Mouse (Mus musculus) stomach, embryonic 16.5 days (tissue): ENCODE results near the gene Asb13. TPM values are rescaled to one million over a fixed set of nuclear protein-coding genes. Genes with fewer than 3 reads are reported as not detected.

Experiments
- ATAC-seq: fragments of 200-750 bp; cut with Nextera tagmentation; 2 replicates; pipeline ENCODE4 v1.8.0; 2017; ENCODE audit warnings: moderate number of reproducible peaks, moderate TSS enrichment; ENCODE audit not compliant: insufficient read depth, low FRiP score
- H3K27ac ChIP-seq: fragments of 300-500 bp; sonication (generic); 2 replicates; pipeline ENCODE4 v1.5.1; 2014; ENCODE audit warnings: low read length
- H3K27me3 ChIP-seq: fragments of 300-500 bp; sonication (generic); 2 replicates; pipeline ENCODE4 v1.6.1; 2014; ENCODE audit warnings: low read length, control low read depth, mixed read lengths; ENCODE audit not compliant: control insufficient read depth, insufficient read depth
- H3K36me3 ChIP-seq: fragments of 300-500 bp; sonication (generic); 2 replicates; pipeline ENCODE4 v1.6.1; 2014; ENCODE audit warnings: low read length; ENCODE audit not compliant: control insufficient read depth, insufficient read depth
- H3K4me1 ChIP-seq: fragments of 300-500 bp; sonication (generic); 2 replicates; pipeline ENCODE4 v1.6.1; 2014; ENCODE audit warnings: low read length, control low read depth, mixed read lengths; ENCODE audit not compliant: control insufficient read depth, insufficient read depth
- H3K4me2 ChIP-seq: fragments of 300-500 bp; sonication (generic); 2 replicates; pipeline ENCODE4 v1.6.1; 2014; ENCODE audit warnings: low read depth, low read length, mixed read lengths
- H3K4me3 ChIP-seq: fragments of 300-500 bp; sonication (generic); replicated peaks from 2 replicates; pipeline ENCODE4 v1.5.1; 2014; ENCODE audit warnings: mild to moderate bottlenecking, low read length
- H3K9ac ChIP-seq: fragments of 300-500 bp; sonication (generic); 2 replicates; pipeline ENCODE4 v1.6.1; 2014; ENCODE audit warnings: low read length
- H3K9me3 ChIP-seq: fragments of 300-500 bp; sonication (generic); replicated peaks from 2 replicates; pipeline ENCODE4 v1.6.1; 2016; ENCODE audit warnings: low read length, control low read depth; ENCODE audit not compliant: control insufficient read depth
- WGBS: fragments of 180-500 bp; shearing (Covaris S2); extraction: QIAGEN DNeasy Blood & Tissue Kit; methylation state at CpG from one replicate; pipeline ENCODE4 v1.1.7; 2014; 5-methylcytosine and 5-hydroxymethylcytosine counted together
- polyA plus RNA-seq: library from polyadenylated mRNA; unstranded; fragments of >200 nt; fragmentation: Nextera tagmentation; extraction: Ambion mirVana; gene quantifications from 2 replicates; pipeline ENCODE4 v1.2.1, GENCODE M21; 2015

The Asb13 gene
- polyA plus RNA-seq, 1 experiment from 2014 or later, result 15.1 TPM

DNA sequence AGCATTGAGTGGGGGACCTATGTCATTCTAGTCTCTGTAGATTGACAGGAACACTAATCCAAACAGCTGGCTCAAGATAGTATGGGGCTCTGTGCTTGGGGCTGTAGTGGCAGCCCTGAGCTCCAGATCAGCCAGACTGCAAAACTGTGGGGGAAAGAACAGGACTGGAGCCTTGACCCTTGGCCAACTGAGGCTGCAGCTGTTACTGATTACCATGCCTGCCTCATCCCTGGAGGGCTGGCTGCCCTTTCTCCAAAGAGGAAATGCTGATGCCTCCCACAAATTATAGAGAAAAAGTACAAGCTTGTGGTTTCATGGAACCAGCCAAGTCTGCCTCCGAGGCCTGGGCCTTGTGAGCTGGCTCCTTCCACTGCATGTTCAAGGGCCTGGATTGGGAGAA lies 36.2 kb downstream of the Asb13 start:
- 68% methylated on average over 1 of the region's 1 CpGs for WGBS
- Histone ChIP-seq H3K4me1 (no peaks in the 10 kb centered on the region), H3K27ac (no peak overlapping the region), H3K9ac (no peak overlapping the region), H3K4me2 (no peak overlapping the region), H3K27me3 (no peaks in the 10 kb centered on the region), H3K4me3 (no peak overlapping the region), H3K36me3 (no peaks in the 10 kb centered on the region), H3K9me3 (no peaks in the 10 kb centered on the region)
- no peak for ATAC-seq

DNA sequence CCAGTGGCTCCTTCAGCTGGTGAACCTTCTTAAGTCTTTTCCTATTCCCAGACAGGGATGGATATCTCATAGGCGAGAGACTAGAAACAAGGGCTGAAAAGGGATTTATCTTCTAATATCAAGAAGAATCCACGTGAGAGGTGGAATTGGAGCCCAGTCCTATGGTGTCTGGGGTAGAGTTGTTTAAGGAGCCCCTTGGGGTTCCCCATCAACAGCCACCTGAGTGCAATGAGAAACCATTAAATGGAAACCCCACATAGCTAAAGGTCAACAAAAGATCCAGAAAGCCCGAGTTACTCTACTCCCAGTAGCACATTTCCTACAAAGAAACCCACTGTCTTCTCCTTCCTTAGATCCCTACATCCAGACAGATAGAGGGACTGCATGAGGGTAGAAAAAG lies 39.3 kb downstream of the Asb13 start:
- H3K9me3 ChIP-seq, result no peaks in the 10 kb centered on the region
- no peaks in the 10 kb centered on the region for H3K4me1 ChIP-seq
- no peaks in the 10 kb centered on the region for H3K27me3 ChIP-seq
- H3K36me3 ChIP-seq, result no peaks in the 10 kb centered on the region
- WGBS, result 78% methylated on average over 3 of the region's 3 CpGs
- no peak overlapping the region for H3K9ac ChIP-seq
- H3K4me2 ChIP-seq, result no peak overlapping the region
- ATAC-seq, result no peak
- H3K27ac ChIP-seq, result no peak overlapping the region
- no peak overlapping the region for H3K4me3 ChIP-seq

DNA sequence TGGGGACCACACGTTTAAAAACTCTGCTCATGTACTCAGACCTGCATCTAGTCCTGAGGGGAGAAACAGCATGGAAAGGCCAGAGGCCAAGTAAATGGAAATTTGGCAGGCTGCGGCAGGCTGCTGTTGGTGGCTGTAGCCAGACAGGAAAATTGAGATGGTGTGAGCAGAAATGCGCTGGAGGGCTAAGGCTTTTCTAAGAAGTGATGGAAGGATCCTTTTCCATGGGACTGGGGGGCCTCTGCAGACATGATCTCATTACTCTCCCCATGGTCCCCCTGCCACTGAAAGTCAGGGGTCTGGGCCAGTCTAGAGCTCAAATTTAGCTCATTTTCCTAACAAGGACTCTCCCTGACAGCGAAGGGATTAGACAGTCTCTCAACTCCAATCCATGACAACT lies 39.8 kb downstream of the Asb13 start:
- Histone ChIP-seq H3K27ac (no peak overlapping the region), H3K27me3 (no peaks in the 10 kb centered on the region), H3K4me3 (no peak overlapping the region), H3K4me2 (no peak overlapping the region), H3K36me3 (no peaks in the 10 kb centered on the region), H3K4me1 (no peaks in the 10 kb centered on the region), H3K9me3 (no peaks in the 10 kb centered on the region), H3K9ac (no peak overlapping the region)
- 67% methylated on average over 4 of the region's 4 CpGs for WGBS
- no peak for ATAC-seq

DNA sequence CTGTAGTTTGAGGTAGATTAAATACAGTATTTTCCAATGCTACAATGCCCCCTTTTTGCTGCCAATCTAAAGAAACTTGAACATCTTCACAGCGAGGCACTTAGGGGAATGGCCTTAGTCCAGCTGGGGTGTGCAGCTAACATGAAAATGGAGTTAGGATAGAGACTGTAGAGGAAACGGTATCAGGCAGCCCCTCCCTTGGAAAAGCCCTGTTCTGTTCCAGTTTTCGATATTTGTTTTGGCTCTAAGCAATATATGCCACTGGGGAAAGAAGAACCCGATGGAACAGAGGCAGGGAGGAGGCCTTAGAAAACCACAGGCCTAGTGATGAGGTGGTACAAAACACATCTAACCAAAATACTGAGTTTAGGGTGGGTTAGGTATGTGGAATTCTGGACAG lies 42.0 kb downstream of the Asb13 start:
- no peak for ATAC-seq
- no peaks in the 10 kb centered on the region for H3K27me3 ChIP-seq
- WGBS, result 78% methylated on average over 4 of the region's 4 CpGs

DNA sequence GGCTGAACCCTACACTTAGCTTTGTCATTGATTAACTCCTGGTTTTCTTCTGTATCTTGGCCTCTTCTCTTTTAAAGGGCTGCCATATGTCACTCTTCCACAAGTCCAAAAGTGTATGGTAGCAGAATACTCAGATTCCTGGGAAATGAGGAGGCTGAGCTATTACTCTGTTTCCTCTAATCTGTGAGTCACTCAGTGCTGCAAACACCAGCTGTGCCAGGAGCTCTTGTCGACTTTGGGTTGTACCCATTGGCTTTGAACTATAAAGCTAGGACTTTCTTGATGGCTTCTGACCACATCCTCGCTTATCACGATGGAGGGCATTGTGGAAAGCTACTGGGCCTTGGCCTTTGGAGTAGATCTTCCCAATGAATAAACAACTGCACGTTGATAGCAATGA lies 45.3 kb downstream of the Asb13 start:
- Histone ChIP-seq H3K4me2 (no peak overlapping the region), H3K9ac (no peak overlapping the region), H3K27me3 (no peaks in the 10 kb centered on the region), H3K36me3 (no peaks in the 10 kb centered on the region), H3K9me3 (no peaks in the 10 kb centered on the region; the same call in 1 of the 2 replicates), H3K27ac (no peak overlapping the region), H3K4me1 (no peaks in the 10 kb centered on the region), H3K4me3 (no peak overlapping the region)
- no peak for ATAC-seq
- WGBS, result 70% methylated on average over 4 of the region's 4 CpGs

More for the DNA sequence above, 42.0 kb downstream of the Asb13 start:
- H3K9me3 ChIP-seq, result no peaks in the 10 kb centered on the region
- H3K27ac ChIP-seq, result no peak overlapping the region
- no peak overlapping the region for H3K4me3 ChIP-seq
- H3K9ac ChIP-seq, result no peak overlapping the region
- no peaks in the 10 kb centered on the region for H3K4me1 ChIP-seq
- no peaks in the 10 kb centered on the region for H3K36me3 ChIP-seq
- no peak overlapping the region for H3K4me2 ChIP-seq

DNA sequence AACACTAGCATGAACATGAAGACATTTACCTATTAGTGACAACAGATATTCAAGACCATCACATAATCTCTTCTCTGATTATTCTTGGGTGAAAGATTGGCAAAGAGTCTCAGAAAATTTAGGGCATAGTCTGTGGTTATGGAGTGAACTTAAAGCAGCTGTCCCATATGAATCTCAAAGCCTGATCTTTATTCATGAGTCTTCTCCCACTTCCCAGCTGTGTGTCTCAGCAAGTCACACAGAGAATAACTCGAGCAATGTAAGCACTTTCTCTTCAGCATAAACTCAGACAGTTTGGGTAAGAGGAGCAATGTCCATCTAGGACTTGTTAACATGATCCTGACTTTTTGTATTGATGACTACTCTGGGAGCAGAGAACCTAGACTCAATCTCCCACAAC lies 52.5 kb downstream of the Asb13 start:
- Histone ChIP-seq H3K27ac (no peak overlapping the region), H3K9me3 (no peaks in the 10 kb centered on the region; the same call in 1 of the 2 replicates), H3K4me3 (no peak overlapping the region), H3K9ac (no peak overlapping the region), H3K4me1 (no peaks in the 10 kb centered on the region), H3K4me2 (no peak overlapping the region), H3K27me3 (no peaks in the 10 kb centered on the region), H3K36me3 (no peaks in the 10 kb centered on the region)
- no peak for ATAC-seq
- WGBS, result 68% methylated on average over 1 of the region's 1 CpGs

DNA sequence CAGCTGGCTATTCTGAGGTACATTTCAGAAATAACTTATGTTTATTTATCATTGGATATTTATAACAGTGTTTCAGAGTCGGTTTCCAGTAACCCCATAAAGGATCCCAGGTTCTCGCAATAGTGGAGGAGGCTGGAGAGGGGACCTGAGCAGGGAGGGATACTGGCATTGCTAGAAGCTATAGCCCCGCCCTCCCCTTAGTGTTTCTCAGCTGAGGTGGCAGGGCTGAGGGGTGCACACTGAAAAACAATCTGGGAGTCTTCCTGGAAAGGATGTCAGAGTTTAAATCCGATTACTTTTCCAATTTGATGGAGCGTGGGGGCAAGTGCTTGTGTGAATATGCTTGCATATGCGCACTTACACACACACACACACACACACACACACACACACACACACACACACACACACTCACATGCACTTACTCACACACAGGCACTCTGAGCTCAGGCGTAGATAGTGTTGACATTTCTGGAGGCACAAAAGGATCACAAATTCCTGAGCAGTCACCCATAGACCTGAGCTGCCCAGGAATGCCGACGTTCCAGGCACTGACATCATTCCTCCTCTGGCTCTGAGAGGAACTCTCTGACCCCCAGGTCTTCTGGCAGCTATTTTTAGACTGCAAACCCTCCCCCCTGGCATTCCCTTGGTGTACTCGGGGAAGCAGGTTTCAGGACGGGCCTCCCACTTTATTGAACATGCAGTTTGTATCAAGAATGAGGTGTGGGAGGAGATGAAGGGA lies 60.9 kb downstream of the Asb13 start:
- 10% methylated on average over 11 of the region's 11 CpGs for WGBS
- H3K9ac ChIP-seq, result no peak overlapping the region
- peak overlapping the region; percentile 56 for H3K27ac ChIP-seq
- H3K4me1 ChIP-seq, result peaks cover 9% of the 10 kb centered on the region
- peak; percentile 96 for ATAC-seq
- H3K4me2 ChIP-seq, result 0 out of 2 replicates have a peak overlapping the region, but pooled peaks have one; percentile 7
- no peak overlapping the region for H3K4me3 ChIP-seq
- no peaks in the 10 kb centered on the region for H3K36me3 ChIP-seq
- no peaks in the 10 kb centered on the region for H3K9me3 ChIP-seq
- no peaks in the 10 kb centered on the region for H3K27me3 ChIP-seq

DNA sequence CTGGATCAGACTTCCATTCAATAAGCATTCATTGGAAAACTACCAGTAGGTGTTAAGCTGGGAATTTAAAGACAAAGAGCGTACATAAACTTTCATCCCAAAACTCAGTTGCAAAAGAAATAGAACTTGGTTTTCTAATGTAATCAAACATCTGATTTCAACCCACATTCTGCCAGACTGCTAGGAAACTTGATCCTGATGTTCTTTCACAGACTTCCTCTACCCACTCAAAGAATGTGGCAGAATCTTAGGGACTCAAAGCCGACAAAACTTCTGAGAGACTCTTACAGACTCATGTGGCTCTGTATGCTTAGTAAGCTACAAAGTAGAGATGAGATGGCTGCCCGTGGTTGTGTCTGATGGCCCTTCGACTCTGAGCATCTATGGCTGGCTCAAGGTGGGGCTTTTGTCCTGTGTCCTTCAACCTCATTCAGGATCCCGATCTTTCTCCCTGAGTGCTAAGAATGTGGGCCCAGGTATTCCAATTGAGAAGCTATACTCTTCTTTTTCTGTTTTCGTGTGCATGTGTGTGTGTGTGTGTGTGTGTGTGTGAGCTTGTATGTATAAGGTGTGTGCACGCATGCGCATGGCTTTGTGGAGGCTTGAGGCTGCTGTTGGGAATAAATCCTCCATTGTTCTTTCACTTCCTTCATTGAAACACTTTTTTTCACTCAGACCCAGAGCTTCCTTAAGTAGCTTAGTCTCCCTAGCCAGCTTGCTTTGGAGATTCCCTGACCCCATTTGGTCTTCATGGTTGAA lies 63.3 kb downstream of the Asb13 start:
- Histone ChIP-seq H3K9ac (no peak overlapping the region), H3K9me3 (no peaks in the 10 kb centered on the region), H3K4me3 (no peak overlapping the region), H3K4me2 (no peak overlapping the region), H3K36me3 (no peaks in the 10 kb centered on the region), H3K27me3 (no peaks in the 10 kb centered on the region), H3K4me1 (peaks cover 9% of the 10 kb centered on the region), H3K27ac (no peak overlapping the region)
- WGBS, result 78% methylated on average over 8 of the region's 8 CpGs
- ATAC-seq, result no peak

DNA sequence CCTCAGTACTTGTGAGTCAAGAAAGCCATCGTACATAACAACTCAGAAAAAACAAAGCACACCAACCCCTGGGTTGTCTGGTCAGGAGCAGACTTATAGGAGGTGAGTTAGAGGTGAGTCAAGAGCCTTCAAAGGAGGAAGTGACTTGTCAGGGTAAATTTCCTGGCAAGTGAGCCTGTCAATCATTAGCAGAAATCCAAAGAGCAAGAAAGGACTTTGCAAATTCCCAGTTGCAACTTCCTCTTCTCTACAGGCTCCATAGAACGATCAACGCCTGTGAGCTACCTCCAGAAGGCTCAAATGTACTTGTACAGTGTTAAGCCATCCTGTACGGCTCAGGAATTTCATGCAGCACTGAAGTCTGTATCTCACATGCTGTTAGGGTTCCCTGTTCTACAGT lies 66.9 kb downstream of the Asb13 start:
- peak; percentile 40; the same call in 1 of the 2 replicates for ATAC-seq

More for the DNA sequence above, 66.9 kb downstream of the Asb13 start:
- H3K4me2 ChIP-seq, result no peak overlapping the region
- no peaks in the 10 kb centered on the region for H3K9me3 ChIP-seq
- no peak overlapping the region for H3K9ac ChIP-seq
- no peaks in the 10 kb centered on the region for H3K27me3 ChIP-seq
- H3K36me3 ChIP-seq, result no peaks in the 10 kb centered on the region
- H3K4me1 ChIP-seq, result no peaks in the 10 kb centered on the region
- H3K27ac ChIP-seq, result no peak overlapping the region
- WGBS, result 68% methylated on average over 4 of the region's 4 CpGs
- no peak overlapping the region for H3K4me3 ChIP-seq
